Mouse (Mus musculus) left cerebral cortex, postnatal 36 days (tissue): ENCODE measurements at regions not wholly inside any gene's neighbourhood (a gene's known extent, or its start where the extent isn't known, plus 50 kb on each side); places are given as distances from the start of the nearest gene placed in this dataset.
A peak's percentile ranks its signal among the peaks of the same experiment; 100 is the strongest.
"Not testable (repeated sequence)": the region's sequence is repeated elsewhere in the genome, so short reads cannot be mapped to it uniquely, and the experiment has no call there.

Experiments used
- DNase-seq, 2 experiments: peaks; one replicate each; pipeline ENCODE4 v3.0.0; 2021 to 2022; ENCODE audit warnings: low spot score in 2 of 2, mixed read lengths in 1 of 2
- intact Hi-C: fragments of 180-260 bp; cut with DNase I; formaldehyde crosslinking; loops from one replicate; pipeline ENCODE4 v1.15.1; 2025

DNA sequence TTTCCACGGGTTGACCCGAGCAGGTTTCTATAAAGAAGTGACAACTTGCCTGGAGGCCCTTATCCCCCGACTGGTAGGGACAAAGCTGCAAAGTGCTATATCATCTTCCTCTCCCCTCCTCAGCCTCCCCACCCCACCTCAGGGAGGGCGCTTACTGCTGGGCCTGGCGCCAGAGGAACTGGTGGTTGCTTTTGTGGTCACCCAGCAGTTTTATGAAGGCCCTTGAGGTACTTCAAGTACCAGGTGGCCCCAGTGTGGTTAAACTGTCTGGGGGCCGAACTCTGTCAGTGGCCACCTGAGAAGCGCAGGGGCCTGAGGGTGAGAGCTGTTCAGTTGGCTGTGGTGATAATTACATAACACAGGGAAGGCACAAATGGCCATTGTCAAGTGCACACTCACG, 340.0 kb upstream of the 3110018I06Rik start:
- DNase-seq = no peak
- intact Hi-C loops = no loop called here

DNA sequence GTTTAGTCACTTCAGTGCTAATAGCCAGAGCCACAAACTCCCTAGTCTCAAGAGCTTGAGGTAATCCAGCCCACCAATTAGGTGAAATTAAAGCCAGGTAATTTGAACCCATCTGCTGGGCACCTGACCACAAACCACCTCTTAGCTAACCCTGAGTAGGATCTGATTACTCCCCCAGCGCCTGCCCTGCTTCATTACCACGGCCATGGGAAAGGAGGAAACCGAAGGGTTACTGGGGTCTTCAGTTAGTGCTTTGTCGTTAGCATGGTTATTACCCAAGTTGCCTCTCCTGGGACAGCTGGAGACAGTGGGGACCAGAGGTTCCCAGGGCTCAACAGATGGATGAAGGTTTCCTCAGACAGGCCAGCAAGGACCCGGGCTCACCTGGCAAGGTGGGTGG, 337.3 kb upstream of the 3110018I06Rik start:
- DNase-seq = no peak
- intact Hi-C loops = no loop called here

DNA sequence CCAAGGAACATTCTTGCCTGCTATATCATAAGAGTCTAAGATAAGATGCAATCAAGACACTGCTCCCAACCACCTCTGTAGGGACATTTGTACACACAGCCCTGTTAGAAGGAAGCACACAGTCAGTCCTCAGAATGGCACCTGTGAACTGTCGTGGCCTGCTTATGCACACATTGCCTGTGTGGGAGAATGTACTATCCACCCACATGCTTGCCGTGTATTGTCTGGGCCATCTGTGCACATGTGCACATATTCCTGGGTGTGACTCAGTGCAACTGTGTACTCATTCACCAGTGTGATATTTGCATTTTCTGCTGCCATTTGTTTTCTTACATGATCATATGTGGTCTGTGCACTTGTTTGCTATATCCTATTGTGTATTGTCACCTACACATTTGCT, 333.8 kb upstream of the 3110018I06Rik start:
- no peak for DNase-seq
- intact Hi-C loops = no loop called here

- intact Hi-C loops = no loop called here
- no peak for DNase-seq
Measured at GRCm38 (mm10) chr12:107156791-107157428, 331.5 kb upstream of the 3110018I06Rik start.

DNA sequence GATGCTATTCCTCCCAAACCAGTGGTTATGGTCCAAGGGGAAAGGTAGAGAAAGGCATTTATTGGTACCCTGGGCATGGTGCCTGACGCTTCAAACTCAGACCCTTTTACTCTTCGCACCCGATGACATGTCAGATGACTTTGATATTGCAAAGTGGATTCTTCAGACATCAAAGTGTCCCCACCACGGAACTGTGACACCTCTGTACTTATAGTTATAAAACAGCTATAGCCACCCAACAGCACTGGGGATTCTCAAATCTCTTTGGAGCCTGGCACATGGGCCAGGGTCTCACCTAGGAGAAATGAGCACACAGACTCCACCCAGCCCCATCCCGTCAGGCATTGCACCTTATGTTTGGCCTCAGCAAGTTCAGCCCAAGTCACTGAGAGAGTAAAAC, 329.3 kb upstream of the 3110018I06Rik start:
- intact Hi-C loops = no loop called here
- no peak for DNase-seq

GRCm38 (mm10) chr12:107160137-107160536, 328.3 kb upstream of the 3110018I06Rik start:
- intact Hi-C loops = no loop called here
- no peak for DNase-seq

DNA sequence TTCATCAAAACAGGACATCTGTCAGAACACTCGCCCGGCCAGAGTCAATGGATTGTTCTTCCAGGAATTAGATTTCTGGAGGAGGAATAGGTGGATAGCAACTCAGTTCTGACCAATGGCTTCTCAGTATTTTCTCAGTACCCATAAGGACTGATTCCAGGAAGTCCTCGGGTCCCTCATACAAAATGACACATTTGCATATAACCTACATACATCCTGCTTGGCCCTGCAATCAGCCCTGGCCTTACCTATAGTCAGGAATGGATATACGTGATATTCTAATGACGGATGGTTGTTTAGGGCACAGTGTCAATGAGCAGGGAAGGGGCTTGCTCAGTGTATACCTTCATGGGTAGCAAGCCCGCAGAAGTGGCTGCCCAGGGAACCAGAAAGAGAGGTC, 327.8 kb upstream of the 3110018I06Rik start:
- DNase-seq = no peak
- intact Hi-C loops = no loop called here

- no peak for DNase-seq
- intact Hi-C loops = no loop called here
Measured at GRCm38 (mm10) chr12:107170926-107171325, 317.5 kb upstream of the 3110018I06Rik start.

- intact Hi-C loops = no loop called here
- DNase-seq = no peak
Measured at GRCm38 (mm10) chr12:107171676-107172075, 316.8 kb upstream of the 3110018I06Rik start.

GRCm38 (mm10) chr12:107178676-107179075, 309.8 kb upstream of the 3110018I06Rik start:
- no peak for DNase-seq
- intact Hi-C loops = no loop called here

DNA sequence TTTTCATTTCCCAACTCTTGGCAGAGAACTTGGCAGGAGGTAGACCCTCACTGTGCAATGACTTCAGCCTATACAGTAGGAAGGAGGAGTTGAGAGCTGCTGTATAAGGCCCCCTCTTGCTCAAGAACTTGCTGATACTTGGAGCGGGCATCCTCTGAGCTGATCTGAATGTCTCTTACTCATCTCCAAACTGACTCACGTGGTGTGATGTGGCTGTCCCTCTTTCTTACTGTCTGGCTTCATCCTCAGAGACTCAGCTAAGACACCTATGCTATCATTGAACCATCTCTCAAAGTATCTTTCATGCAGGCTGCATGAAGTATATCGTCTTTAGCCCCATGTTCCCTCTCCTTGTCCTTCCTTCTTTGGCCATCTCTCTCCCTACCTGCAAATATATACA, 307.9 kb upstream of the 3110018I06Rik start:
- no peak for DNase-seq
- intact Hi-C loops = no loop called here

DNA sequence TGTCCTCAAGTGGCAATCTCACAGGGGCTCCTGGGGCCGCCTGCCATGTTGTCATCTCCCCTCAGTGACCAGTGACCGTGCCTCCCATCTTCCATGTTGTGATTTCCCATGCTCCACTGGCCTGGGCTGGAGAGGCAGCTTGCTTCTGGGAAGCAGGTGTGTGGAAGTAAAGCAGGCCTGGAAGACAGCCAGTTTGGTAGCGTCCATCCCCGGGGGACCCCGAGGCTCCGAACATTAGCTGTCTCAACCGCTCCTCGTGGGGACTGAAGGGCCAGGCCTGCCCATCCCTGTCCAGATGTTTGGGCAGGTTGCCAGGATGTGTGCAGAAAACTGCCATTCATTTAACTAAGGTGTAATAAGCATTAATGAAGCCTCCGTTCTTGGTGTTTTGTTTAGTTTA, 307.1 kb upstream of the 3110018I06Rik start:
- intact Hi-C loops = no loop called here

GRCm38 (mm10) chr12:107182091-107182655, 306.3 kb upstream of the 3110018I06Rik start:
- DNase-seq = no peak
- intact Hi-C loops = no loop called here

More for the DNA sequence above, 307.1 kb upstream of the 3110018I06Rik start:
- DNase-seq = no peak

DNA sequence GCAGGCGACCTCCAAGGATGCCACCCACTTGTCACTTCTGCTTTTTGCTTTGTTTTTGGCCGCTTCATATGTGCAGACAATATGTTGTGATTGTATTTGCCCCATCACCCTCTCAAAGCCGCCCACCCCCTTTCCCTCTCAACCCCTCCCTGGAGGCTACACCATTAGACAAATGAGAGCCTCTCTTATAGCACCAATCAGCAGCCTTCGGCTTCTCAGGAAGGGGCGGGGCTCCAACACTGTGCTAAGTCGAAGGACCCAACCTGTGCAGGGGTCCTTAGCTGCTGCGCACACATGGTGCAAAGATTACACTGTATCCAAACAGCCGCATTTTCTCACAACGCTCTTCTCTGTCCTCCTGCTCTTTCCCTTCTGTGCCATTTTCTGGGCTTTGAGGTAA, 305.1 kb upstream of the 3110018I06Rik start:
- intact Hi-C loops = no loop called here

DNA sequence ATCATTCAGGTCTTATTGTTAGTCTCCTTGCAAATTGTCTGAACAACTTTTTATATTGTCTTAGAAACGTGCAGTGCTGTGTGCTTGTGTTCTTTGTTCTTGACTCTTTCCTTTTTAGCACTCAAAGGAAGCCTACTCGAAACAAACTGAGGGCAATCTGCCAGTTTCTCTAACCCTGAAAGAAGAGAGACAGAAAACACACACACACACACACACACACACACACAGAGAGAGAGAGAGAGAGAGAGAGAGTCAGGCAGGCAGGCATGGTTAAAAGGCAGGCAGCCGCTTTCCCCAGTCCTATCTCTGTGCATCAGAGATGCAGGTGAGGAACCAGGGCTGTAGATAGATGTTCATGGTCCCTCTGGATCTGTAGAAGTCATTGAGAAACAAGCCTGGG, 304.0 kb upstream of the 3110018I06Rik start:
- no peak for DNase-seq
- intact Hi-C loops = no loop called here

More for the DNA sequence above, 305.1 kb upstream of the 3110018I06Rik start:
- DNase-seq = no peak

DNA sequence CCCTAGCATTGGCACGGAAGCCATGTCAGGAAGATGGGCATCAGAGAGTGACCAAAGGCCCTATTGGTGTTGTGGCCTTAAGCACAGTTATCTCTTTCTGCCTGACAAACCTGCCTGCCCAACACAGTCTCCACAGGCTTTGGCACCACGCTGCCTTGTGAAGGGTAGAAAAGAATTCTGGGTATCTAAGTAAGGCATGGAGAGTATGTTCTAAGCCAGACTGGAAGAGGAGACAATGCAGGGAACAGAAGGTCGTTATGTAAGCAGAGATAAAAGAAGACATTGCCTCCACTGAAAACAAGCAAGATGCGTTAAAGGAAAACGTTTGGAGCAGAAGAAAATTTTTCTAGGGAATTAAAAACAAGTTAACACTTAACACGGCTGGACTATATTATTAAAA, 302.1 kb upstream of the 3110018I06Rik start:
- DNase-seq = peak; percentile 19 to 28
- intact Hi-C loops = no loop called here

- intact Hi-C loops = no loop called here
- no peak for DNase-seq
Measured at GRCm38 (mm10) chr12:107188055-107188454, 300.4 kb upstream of the 3110018I06Rik start.

DNA sequence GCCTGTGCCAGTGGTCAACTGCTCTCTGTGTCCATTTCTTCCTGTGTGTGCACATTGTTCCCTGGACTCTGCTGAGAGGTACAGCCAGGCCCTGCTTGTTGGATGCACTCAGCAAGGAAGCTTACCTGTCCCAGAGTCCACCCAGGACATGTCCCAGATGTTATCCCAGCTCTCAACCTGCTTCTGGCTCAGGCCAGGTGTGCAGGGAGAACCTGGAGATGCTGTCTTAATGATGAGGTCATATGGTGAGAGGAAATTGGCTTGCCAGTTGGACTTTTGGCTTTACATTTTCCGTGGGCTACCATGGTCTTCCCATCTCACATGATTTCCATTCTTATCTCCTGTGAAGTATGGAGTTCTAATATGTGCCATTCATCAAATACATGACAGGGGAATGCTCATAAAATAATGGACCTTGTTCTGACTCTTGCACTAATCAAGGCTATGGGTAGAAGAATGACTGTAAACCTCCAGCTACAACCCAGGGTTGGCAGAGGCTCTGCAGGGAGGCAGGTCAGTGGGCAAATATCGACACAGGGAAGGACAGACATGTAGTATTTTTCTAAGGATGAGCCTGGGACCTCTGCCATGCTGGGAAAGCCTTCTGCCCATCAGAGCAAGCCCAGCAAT, 289.9 kb upstream of the 3110018I06Rik start:
- DNase-seq = no peak
- intact Hi-C loops = no loop called here

GRCm38 (mm10) chr12:107200903-107201302, 287.5 kb upstream of the 3110018I06Rik start:
- no peak for DNase-seq
- intact Hi-C loops = no loop called here

- DNase-seq, intact Hi-C loops: not testable (repeated sequence)
Measured at GRCm38 (mm10) chr12:107208826-107209225, 279.6 kb upstream of the 3110018I06Rik start.

DNA sequence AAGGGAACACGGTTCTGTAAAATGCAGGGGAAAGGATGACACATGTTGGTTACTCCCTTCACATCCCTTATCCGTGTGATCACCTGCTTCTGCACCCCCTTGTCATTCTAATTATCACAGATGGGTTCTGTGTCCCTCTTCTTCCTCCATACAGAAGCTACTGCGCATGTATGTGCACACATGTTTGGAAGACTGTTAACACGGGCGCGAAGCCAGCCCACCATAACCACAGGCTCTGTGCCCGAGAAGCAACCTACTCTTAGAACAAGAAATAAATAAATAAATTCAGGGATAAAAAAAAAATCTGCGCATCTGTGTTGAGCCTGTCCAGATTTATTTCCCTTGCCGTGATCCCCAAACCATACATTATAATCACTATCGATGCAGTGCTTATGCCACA, 275.6 kb upstream of the 3110018I06Rik start:
- DNase-seq = peak in 1 of 2 experiments; percentile 8
- intact Hi-C loops = no loop called here
